Mouse (Mus musculus): ENCODE measurements around the gene Gfer.

The Gfer gene

GRCm38 (mm10) chr17:24696011-24696697 lies at the start of gene Gfer, which contains the start of gene Noxo1:
Gene Gfer, minus strand, starts transcription at chr17:24696156.
Gene Noxo1, plus strand, starts transcription at chr17:24696234.
- peak; percentile 96 for DNase-seq

DNA sequence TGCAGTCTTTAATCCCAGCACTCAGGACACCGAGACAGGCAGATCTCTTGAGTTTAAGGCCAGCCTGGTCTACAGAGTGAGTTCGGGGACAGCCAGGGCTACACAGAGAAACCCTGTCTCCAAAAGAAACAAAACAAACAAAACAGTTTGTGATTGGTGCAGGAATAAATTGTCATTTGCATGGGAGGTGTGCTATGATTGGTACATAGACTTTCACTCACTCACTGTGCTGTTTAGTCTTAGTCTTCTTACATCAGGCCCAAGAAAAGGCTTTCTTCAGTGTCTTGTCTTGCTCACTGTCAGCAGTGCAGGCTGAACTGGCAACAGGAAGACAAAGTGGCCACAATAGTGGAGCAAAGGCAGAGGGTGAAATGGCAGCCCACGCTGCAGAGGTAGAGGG lies 48.4 kb upstream of the Gfer start:
- DNase-seq: no peak

- DNase-seq: no peak
Observed at GRCm38 (mm10) chr17:24743896-24744295, 47.9 kb upstream of the Gfer start.

- DNase-seq: no peak
Observed at GRCm38 (mm10) chr17:24742307-24742706, 46.4 kb upstream of the Gfer start.

DNA sequence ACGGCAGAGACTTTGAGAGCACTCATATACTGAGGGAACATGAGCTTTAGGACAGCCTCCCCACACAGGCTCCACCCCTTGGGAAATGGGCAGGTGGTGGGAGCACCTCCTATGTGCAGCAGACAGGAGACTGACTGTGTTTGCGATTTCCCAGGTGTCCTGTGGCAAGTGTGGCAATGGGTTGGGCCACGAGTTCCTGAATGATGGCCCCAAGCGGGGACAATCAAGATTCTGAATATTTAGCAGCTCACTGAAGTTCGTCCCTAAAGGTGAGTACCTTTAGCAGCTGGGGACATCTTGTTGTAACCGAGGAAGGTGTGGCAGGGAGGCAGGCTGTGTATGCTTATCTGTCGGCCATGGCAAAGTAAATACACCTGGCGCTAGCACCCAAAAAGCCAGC lies 44.0 kb upstream of the Gfer start:
- DNase-seq: no peak

DNA sequence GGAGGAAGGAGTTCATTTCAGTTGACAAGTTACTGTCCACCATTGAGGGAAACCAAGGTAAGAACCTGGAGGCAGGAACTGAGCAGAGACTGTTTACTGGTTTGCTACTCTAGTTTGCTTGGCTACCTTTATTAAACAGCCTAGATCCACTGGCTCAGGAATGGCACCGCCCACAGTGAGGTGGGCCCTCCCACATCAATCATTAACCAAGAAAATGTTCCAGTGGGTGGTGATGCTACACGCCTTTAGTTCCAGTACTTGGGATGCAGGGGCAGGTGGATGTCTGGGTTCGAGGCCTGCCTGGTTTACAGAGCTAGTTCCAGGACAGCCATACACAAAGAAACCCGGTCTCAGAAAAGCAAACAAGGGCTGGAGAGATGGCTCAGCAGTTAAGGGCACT lies 42.3 kb upstream of the Gfer start:
- DNase-seq: no peak

DNA sequence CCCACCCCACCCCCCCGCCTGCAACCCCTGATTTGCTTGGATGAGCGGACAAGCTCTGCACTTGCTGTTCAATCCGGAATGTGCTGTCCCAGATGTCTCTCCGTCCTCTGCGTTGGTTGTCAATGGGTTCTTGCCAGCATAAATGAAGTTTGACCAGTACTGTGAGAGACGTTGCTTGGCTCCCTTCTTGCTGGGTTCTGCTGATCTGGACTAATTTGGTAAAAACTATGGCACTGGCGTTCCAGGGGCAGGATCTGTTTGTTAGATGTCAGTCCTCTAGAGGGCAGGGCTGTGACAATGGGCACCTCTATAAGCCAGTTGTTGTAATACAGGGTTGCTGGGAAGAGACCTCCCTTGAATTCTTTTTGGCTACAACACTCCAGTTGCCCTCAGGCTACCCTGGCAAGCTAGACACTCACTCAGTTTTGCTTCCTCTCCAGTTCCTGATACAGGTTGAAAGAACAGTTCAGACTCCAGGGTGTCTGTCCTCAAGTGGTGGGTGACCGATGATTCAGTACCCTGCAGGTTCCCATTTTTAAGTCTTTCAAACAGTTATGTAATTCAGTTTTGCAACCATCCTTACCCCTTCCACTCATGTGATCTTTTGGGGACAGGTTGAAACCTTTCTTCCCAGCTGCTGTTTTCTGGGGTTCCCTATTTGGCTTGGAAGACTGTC lies 41.3 kb upstream of the Gfer start:
- DNase-seq: no peak

- DNase-seq: peak; percentile 100
Observed at GRCm38 (mm10) chr17:24736330-24737051, 40.5 kb upstream of the Gfer start, which contains the start of gene Msrb1. Gene Msrb1, plus strand, starts transcription at chr17:24736642.

DNA sequence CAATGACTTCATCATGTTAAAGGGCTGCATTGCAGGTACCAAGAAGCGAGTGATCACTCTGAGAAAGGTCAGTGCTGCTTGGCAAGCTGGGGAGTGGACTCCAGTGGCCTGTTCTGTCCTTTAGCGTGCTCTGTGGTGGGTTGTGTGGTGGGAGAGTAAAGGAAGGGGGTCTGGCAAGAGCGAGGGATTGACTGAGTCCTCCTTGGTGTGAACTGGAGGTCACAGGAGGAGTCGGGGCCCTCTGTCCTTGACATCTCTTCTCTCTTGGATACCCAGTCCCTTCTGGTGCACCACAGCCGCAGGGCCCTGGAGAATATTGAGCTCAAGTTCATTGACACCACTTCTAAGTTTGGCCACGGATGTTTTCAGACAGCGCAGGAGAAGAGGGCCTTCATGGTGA lies 39.5 kb upstream of the Gfer start:
- no peak for DNase-seq

GRCm38 (mm10) chr17:24734513-24734912 lies 38.6 kb upstream of the Gfer start:
- no peak for DNase-seq

GRCm38 (mm10) chr17:24733434-24734050 lies 37.6 kb upstream of the Gfer start:
- no peak for DNase-seq

DNA sequence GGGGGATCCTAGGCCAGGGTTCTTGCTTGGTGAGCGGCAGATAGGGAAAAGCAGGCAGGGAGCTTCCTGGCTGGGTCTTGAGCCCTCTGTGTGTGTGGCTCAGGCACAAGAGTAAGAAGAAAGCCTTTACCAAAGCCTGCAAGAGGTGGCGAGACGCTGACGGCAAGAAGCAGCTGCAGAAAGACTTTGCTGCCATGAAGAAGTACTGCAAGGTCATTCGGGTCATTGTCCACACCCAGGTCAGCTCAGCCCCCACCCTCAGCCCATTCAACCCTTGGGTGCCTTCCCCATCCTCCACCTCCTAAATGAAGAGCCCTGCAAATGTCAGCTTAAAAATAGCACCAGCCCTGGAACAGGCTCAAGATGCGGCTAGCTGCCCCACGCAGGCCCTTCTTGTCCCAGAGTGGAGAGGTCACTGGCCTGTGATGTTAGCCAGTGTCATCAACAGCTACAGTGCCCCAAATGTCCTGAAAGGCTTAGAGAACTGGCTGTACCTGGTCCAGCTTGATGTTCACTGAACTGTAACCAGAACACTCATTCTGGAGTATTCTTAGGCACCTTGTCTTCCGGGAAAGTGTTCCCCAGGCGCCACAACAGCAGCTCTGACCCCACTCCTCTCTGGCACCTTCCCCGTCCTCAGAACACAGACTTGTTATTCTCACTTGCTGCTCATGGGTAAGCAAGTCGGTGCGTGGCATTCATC lies 36.4 kb upstream of the Gfer start:
- DNase-seq: no peak

DNA sequence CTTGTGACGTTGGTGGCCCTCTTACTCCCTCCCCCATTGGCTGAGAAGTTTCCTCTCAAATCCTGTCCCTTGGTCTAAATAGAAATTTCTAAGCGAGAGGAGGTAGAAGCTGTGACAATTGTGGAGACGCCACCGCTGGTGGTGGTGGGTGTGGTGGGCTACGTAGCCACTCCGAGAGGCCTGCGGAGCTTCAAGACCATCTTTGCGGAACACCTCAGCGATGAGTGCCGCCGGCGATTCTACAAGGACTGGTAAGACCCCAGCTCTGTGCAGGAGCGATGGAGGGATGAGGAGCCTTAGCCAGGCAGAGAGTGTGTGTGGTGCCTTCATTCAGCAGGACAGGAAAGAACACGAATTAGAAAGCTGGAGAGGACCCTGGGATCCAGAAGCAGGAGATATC lies 34.8 kb upstream of the Gfer start:
- no peak for DNase-seq

DNA sequence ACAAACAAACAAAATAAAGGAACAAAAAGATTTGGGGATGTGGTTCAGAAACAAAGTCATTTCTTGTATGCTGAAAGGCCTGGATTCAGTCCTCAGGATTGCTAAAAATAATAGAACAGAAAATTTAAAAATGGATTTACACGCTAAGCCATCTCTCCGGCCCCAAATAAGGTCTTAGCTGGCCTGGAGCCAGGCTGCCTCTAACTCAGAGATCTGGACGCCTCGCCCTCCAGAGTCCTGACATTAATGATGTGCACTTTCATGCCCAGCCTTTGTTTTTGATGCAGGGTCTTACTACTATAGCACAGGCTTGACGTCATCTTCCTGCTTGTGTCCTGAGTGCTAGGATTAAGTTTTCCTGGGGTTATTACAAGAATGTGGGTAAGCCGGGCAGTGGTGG lies 33.1 kb upstream of the Gfer start:
- no peak for DNase-seq

DNA sequence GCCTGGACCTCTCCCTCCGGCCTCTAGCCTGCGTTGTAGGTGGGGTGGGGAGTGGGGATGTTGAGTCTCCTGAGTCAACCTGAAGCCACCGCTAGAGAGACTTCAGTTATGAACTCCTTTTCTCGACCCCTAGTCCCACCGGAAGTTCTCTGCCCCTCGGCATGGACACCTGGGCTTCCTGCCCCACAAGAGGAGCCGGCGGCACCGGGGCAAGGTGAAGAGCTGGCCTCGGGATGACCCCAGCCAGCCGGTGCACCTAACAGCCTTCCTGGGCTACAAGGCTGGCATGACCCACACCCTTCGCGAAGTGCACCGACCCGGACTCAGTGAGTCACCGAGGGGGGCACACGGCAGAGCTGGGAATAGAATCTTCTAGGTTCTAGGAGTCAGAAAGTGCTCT lies 32.2 kb upstream of the Gfer start:
- DNase-seq: no peak

DNA sequence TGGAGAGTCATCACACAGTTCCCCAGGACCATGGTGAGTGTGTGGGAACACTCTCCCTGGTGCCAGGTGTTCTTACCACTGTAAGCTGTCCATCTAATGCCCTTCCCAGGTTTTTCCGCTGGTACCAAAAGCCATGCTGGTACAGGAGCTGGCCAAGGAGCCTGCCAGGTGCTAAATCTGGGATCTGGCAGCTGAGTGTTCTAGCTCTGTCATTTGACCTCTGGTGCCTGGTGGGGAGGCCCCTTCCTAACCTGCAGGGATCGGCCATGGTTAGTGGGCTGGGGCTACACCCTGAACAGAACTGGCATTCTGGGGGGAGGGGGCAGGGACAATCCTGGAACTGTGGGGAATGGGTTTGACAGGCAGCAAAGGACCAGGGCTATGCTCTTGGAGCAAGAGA lies 31.7 kb upstream of the Gfer start, which contains the start of gene Rpl3l:
Gene Rpl3l (plus strand): TSS at position 203 of the 400 bp plus-strand sequence.
- no peak for DNase-seq

DNA sequence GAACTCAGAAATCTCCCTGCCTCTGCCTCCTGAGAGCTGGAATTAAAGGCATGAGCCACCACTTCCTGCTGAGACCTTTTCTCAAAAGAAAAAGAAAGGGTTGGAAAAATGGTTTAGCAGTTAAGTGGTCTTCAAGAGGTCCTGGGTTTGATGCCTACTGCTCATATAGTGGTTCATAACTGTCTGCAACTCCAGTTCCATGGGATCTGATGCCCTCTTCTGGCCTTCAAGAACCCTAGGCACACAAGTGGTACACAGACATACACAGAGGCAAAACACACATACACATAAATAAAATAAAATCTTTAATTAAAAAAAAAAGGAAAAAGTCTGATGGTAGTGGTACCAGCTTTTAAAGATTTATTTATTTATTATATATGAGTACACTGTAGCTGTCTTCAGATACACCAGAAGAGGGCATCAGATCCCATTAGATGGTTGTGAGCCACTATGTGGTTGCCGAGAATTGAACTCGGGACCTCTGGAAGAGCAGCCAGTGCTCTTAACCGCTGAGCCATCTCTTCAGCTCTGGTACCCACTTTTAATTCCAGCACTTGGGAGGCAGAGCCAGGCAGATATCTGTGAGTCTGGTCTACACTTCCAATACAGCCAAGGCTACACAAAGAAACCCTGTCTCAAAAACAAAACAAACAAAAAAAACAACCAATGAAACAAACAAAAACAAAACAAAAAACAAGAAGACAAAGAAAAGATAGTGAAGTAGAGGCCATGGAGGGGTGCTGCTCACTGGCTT lies 29.9 kb upstream of the Gfer start:
- DNase-seq: no peak

DNA sequence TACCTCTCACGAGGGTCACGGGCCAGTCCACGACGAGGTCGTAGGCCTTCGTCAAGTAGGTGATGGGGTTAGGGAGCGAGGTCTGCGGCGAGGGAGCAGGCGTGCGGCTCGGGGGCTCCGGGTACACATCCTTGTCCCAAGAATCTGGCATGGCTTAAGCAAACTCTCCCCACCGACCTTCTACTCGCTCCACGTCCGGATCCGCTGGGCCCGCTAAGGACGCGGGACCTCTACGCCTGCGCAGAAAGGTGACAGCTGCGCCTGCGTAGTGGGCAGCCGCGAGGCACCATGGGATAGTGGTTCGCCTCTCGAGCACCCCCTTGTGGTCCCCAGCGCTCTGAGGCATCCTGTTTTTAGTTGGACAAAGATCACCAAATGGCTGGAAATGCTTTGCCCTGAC lies 28.2 kb upstream of the Gfer start, which contains the start of gene Ndufb10:
Gene Ndufb10 (minus strand): TSS at position 295 of the 400 bp plus-strand sequence.
- DNase-seq: peak; percentile 98

DNA sequence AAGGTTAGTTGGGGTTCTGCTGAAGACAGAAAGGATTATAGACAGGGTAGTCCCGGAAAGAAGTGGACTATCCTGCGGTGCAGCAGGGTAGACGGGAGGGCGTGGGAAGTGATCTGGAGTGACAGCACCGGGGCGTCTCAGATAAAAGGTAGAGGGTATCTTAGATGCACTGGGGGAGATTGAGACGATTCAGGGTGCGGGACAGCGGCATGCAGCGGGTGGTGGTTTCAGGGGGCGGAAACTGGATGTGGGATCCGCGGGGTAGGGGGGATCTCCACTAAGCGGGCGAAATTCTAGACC lies 27.9 kb upstream of the Gfer start:
- peak; percentile 73 for DNase-seq

DNA sequence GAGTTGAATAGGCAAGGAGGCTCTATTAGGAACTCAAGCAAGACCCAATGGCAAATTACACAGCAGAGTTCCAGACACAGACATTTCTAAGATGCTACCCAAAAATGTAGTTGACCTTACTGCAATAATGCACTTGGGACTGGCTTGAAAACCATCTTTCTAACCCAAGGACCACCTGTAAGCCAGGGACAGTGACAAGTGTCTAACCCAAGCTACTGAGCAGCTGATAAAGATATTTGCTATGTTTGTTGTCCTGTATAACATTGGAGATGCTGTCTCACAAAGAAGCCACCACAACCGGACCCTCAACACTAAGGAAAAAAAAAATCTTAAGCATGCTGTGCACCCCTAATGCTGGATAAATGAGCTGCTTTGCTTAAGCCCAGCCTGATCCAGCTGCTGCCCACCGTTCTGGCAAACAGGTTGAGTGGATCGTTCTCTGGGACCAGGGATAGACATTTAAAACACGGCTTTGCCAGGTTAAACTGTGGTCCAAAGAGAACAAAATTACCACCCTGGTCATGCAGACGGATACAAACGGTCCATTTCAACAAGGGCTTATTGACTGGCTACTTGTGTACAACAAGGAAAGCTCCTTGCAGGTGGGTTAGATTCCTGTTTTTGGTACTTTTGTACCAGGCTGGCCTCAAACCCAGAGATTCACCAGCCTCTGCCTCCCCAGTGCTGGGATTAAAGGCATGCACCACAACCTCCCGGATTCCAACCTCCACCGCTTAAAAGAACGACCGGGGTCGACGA lies 27.3 kb upstream of the Gfer start:
- DNase-seq: no peak

- DNase-seq: peak; percentile 26
Observed at GRCm38 (mm10) chr17:24722220-24722924, 26.4 kb upstream of the Gfer start.

Data from liver (tissue).